Comparison of ENCODE assay signal across 8 mouse cellular contexts in genomic region chr2:173173521-173174511, GRCm38 (mm10). TPM values are rescaled to one million over a fixed set of nuclear protein-coding genes. Genes with fewer than 3 reads are reported as not detected.
DNase-seq lines count a peak whose midpoint lies in the region; ATAC-seq and TF ChIP-seq lines count a peak whose summit lies in the region.

No protein-coding gene starts in this region.

- TF ChIP-seq EP300 in lung, postnatal 0 days (IDR thresholded peaks at IDR 0.05) = no peak

- 2% methylated on average over 22 of the region's 22 CpGs for WGBS in hindbrain, postnatal 0 days
- WGBS in lung, postnatal 0 days = 6% methylated on average over 22 of the region's 22 CpGs

- H3K9ac ChIP-seq in hindbrain, postnatal 0 days (replicated peaks; ENCODE audit: low read length) = peak overlapping the region; percentile 35
- peak overlapping the region; percentile 30 for H3K9ac ChIP-seq in lung, postnatal 0 days (replicated peaks; ENCODE audit: low read depth)

- peak overlapping the region; percentile 50 for H3K4me2 ChIP-seq in hindbrain, postnatal 0 days (ENCODE audit: low read depth, low read length)
- H3K4me2 ChIP-seq in lung, postnatal 0 days (replicated peaks; ENCODE audit: low read depth, low read length) = peak overlapping the region; percentile 51

- peak; percentile 83 for ATAC-seq in frontal cortex, adult (ENCODE audit: low TSS enrichment)
- ATAC-seq in hindbrain, postnatal 0 days = peak; percentile 86
- ATAC-seq in lung, postnatal 0 days = peak; percentile 81

- no peaks in the 10 kb centered on the region for H3K27me3 ChIP-seq in hindbrain, postnatal 0 days (ENCODE audit: insufficient read depth, low read length)
- H3K27me3 ChIP-seq in lung, postnatal 0 days (replicated peaks; ENCODE audit: insufficient read depth, low read length) = 0 out of 2 replicates have a peak, but pooled peaks cover 10% of the 10 kb centered on the region

- peaks cover 8% of the 10 kb centered on the region; the same call in 1 of the 2 replicates for H3K4me1 ChIP-seq in hindbrain, postnatal 0 days (ENCODE audit: insufficient read depth, low read length)
- peaks cover 4% of the 10 kb centered on the region for H3K4me1 ChIP-seq in lung, postnatal 0 days (ENCODE audit: insufficient read depth, low read depth, low read length)

- DNase-seq in Muller cell, postnatal 12 days (ENCODE audit: inconsistent ontology term) = peak; percentile 69
- peak; percentile 78 to 83 for DNase-seq in adrenal gland, postnatal 36 days
- peak; percentile 92 for DNase-seq in hindbrain, postnatal 0 days (ENCODE audit: low spot score)
- peak; percentile 42 to 58 for DNase-seq in layer of hippocampus, postnatal 25 days (ENCODE audit: extremely low spot score in 1 of 2, low spot score in 1 of 2)
- peak; percentile 77 for DNase-seq in lung, postnatal 0 days (ENCODE audit: low spot score)
- peak; percentile 83 for DNase-seq in right cerebral cortex, adult 18-20 months
- DNase-seq in c-Kit-positive CD71-positive TER-119-positive erythroid progenitor cells, embryonic 14.5 days (ENCODE audit: low spot score) = no peak

- peak overlapping the region; percentile 29 for H3K4me3 ChIP-seq in hindbrain, postnatal 0 days (ENCODE audit: low read length)
- no peak overlapping the region; the same call in 1 of the 2 replicates for H3K4me3 ChIP-seq in lung, postnatal 0 days (ENCODE audit: low read depth, low read length)

- peak overlapping the region; percentile 80 for H3K27ac ChIP-seq in hindbrain, postnatal 0 days
- peak overlapping the region; percentile 80 for H3K27ac ChIP-seq in lung, postnatal 0 days (ENCODE audit: low read length)

- H3K36me3 ChIP-seq in hindbrain, postnatal 0 days (ENCODE audit: insufficient read depth, low read length) = no peaks in the 10 kb centered on the region
- no peaks in the 10 kb centered on the region for H3K36me3 ChIP-seq in lung, postnatal 0 days (ENCODE audit: insufficient read depth, low read length)

- TF ChIP-seq CTCF in hindbrain, postnatal 0 days (IDR thresholded peaks at IDR 0.05; ENCODE audit: low read depth) = no peak
- no peak for TF ChIP-seq CTCF in lung, postnatal 0 days (IDR thresholded peaks at IDR 0.05)

- no peaks in the 10 kb centered on the region for H3K9me3 ChIP-seq in hindbrain, postnatal 0 days (ENCODE audit: low read length)
- no peaks in the 10 kb centered on the region for H3K9me3 ChIP-seq in lung, postnatal 0 days (ENCODE audit: low read length)

RNA-seq across cellular contexts. Expression of gene Pck1, which starts 21.0 kb away (rescaled TPM):
- 100 to 1,000 TPM; 816 to 818 TPM for total RNA-seq in adrenal gland, postnatal 36 days (2021)
- total RNA-seq in hindbrain, postnatal 0 days (2014; rRNA removed) = 0.21 TPM in 1 of 2 replicates, not detected in the other
- not detected in 2 replicates for polyA plus RNA-seq in hindbrain, postnatal 0 days (2015; fragmentation: Nextera tagmentation; extraction: Ambion mirVana)
- not detected for total RNA-seq in layer of hippocampus, postnatal 25 days (2021)
- polyA plus RNA-seq in lung, postnatal 0 days (2015; fragmentation: Nextera tagmentation; extraction: Ambion mirVana) = 0.08 and 0.10 TPM in 2 replicates

RNA-seq across cellular contexts. Expression of gene Zbp1, which starts 44.9 kb away (rescaled TPM):
- total RNA-seq in adrenal gland, postnatal 36 days (2021) = 1 to 10 TPM; 1.6 to 4.9 TPM
- total RNA-seq in hindbrain, postnatal 0 days (2014; rRNA removed) = not detected in 2 replicates
- polyA plus RNA-seq in hindbrain, postnatal 0 days (2015; fragmentation: Nextera tagmentation; extraction: Ambion mirVana) = 0.58 and 0.68 TPM in 2 replicates
- not detected for total RNA-seq in layer of hippocampus, postnatal 25 days (2021)
- 1.1 and 2.5 TPM in 2 replicates for polyA plus RNA-seq in lung, postnatal 0 days (2015; fragmentation: Nextera tagmentation; extraction: Ambion mirVana)

RNA-seq across cellular contexts. Expression of gene Ctcfl, which starts 54.5 kb away (rescaled TPM):
- total RNA-seq in adrenal gland, postnatal 36 days (2021) = under 1 TPM; 0.10 TPM
- not detected in 2 replicates for total RNA-seq in hindbrain, postnatal 0 days (2014; rRNA removed)
- not detected in 2 replicates for polyA plus RNA-seq in hindbrain, postnatal 0 days (2015; fragmentation: Nextera tagmentation; extraction: Ambion mirVana)
- not detected for total RNA-seq in layer of hippocampus, postnatal 25 days (2021)
- polyA plus RNA-seq in lung, postnatal 0 days (2015; fragmentation: Nextera tagmentation; extraction: Ambion mirVana) = 0.07 TPM in 1 of 2 replicates, not detected in the other

Comparison
In these comparisons a context has a peak if more than half of its experiments do, and no peak if none do; other contexts are left out.
1. RNA of gene Pck1, which starts 21.0 kb away (total RNA-seq): 816 to 818 TPM in adrenal gland, postnatal 36 days; 0.21 TPM in hindbrain, postnatal 0 days and not detected in layer of hippocampus, postnatal 25 days; every median in the first group is over 100 times any median in the second.
2. Peak in every context shown above with its lines, with median percentiles within 50 percentile points of each other: ATAC-seq.